Mouse (Mus musculus): ENCODE data around the gene Pgm3. TPM values are rescaled to one million over a fixed set of nuclear protein-coding genes. Genes with fewer than 3 reads are reported as not detected.

Gene Pgm3
- polyA plus RNA-seq, 1 experiment from 2014 or later, result 37.3 TPM

DNA sequence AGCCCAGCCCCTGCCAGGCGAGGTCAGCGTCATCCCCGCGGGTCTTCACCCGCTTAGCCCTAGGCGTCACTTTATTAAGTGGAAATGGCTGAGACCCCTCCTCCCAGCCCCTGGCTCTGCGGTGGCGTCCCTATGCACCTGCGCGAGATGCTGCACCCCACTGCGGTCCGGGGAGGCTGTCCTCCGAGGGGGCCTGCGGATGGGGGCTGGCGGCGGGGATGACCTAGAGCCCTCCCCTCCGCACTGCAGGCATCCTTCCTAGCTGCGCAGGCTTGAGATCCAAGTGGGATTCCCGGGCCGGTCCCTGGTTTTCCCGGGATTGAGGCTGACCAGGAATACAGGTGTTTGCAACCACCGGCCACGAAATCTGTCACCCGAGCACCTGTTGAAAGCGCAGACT is 554 bp upstream of the Pgm3 start:
- Histone ChIP-seq H3K36me3 (ENCODE audit: control insufficient read depth, insufficient read depth, low read length) (peaks cover 18% of the 10 kb centered on the region; the same call in 1 of the 2 replicates), H3K9ac (ENCODE audit: low read depth, low read length) (peak overlapping the region; percentile 81), H3K4me1 (ENCODE audit: control insufficient read depth, insufficient read depth, low read length) (peaks cover 8% of the 10 kb centered on the region; the same call in 1 of the 2 replicates), H3K4me3 (ENCODE audit: low read length) (peak overlapping the region; percentile 72), H3K27me3 (ENCODE audit: control insufficient read depth, insufficient read depth, low read length) (no peaks in the 10 kb centered on the region), H3K27ac (ENCODE audit: low read depth, low read length) (no peak overlapping the region), H3K4me2 (replicated peaks; ENCODE audit: low read depth, low read length) (peak overlapping the region; percentile 100), H3K9me3 (ENCODE audit: control insufficient read depth, low read length) (no peaks in the 10 kb centered on the region)
- ATAC-seq (ENCODE audit: low FRiP score, low TSS enrichment), result no peak
- WGBS, result 1% methylated on average over 23 of the region's 25 CpGs

DNA sequence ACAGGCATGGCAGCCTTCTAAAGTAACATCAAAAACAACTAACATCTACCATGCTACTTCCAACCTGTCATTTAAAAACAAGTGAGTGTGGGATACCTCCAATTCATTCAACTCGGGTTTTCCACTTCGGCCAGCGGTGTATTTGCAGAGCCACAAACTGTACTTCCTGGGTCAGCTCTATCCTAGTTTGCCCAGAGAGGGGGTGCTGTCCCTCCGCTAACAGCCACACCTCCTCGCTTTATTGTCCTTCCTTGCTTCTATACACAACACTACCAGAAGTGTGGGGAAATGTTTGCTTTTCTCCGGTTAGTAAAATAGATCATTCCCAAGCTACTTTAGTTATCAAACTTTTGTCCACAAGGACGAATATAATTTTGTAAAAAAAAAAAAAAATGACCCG is 696 bp downstream of the Pgm3 start:
- Histone ChIP-seq H3K4me1 (ENCODE audit: control insufficient read depth, insufficient read depth, low read length) (peaks cover 8% of the 10 kb centered on the region; the same call in 1 of the 2 replicates), H3K9me3 (ENCODE audit: control insufficient read depth, low read length) (no peaks in the 10 kb centered on the region), H3K4me2 (replicated peaks; ENCODE audit: low read depth, low read length) (peak overlapping the region; percentile 100), H3K36me3 (ENCODE audit: control insufficient read depth, insufficient read depth, low read length) (peaks cover 26% of the 10 kb centered on the region), H3K9ac (ENCODE audit: low read depth, low read length) (peak overlapping the region; percentile 81; the same call in 1 of the 2 replicates), H3K27ac (ENCODE audit: low read depth, low read length) (no peak overlapping the region), H3K4me3 (ENCODE audit: low read length) (peak overlapping the region; percentile 72), H3K27me3 (ENCODE audit: control insufficient read depth, insufficient read depth, low read length) (no peaks in the 10 kb centered on the region)
- ATAC-seq (ENCODE audit: low FRiP score, low TSS enrichment), result no peak
- 7% methylated on average over 8 of the region's 8 CpGs for WGBS

DNA sequence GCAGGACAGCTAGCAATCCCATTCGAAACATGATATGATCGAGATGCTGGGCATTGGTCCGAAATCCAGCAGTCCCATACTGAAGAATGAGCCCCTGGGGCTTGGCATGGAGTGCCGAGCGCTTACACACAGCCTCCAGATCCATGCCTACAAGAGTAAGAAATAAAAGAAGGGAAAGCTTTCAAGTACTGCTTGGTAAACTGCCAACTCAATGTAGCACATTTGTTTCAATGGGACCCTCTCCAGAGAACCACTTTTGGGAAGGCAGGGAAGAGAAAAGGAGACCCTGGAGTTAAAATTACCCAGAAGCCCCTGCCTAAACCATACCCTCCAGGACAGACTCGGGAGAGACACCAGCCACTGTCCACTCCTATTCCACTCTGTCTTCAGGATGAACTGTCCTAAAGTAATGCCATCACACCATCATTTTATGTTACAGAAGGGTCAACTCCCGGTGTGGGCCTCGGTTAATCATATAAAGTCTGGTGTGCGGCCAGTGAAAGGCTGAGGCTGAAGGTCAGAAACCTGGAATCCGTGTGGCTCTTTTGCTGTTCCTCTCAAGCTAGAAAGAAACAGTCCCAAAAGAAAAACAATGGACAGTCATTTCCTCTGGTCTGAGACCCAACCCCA is 1.3 kb downstream of the Pgm3 start:
- no peak overlapping the region for H3K27ac ChIP-seq (ENCODE audit: low read depth, low read length)
- no peak overlapping the region for H3K9ac ChIP-seq (ENCODE audit: low read depth, low read length)
- H3K4me3 ChIP-seq (ENCODE audit: low read length), result peak overlapping the region; percentile 72
- no peaks in the 10 kb centered on the region for H3K27me3 ChIP-seq (ENCODE audit: control insufficient read depth, insufficient read depth, low read length)
- H3K36me3 ChIP-seq (ENCODE audit: control insufficient read depth, insufficient read depth, low read length), result peaks cover 32% of the 10 kb centered on the region
- no peak for ATAC-seq (ENCODE audit: low FRiP score, low TSS enrichment)
- H3K4me2 ChIP-seq (replicated peaks; ENCODE audit: low read depth, low read length), result peak overlapping the region; percentile 100
- WGBS, result 72% methylated on average over 10 of the region's 10 CpGs
- H3K9me3 ChIP-seq (ENCODE audit: control insufficient read depth, low read length), result no peaks in the 10 kb centered on the region
- peaks cover 8% of the 10 kb centered on the region; the same call in 1 of the 2 replicates for H3K4me1 ChIP-seq (ENCODE audit: control insufficient read depth, insufficient read depth, low read length)

DNA sequence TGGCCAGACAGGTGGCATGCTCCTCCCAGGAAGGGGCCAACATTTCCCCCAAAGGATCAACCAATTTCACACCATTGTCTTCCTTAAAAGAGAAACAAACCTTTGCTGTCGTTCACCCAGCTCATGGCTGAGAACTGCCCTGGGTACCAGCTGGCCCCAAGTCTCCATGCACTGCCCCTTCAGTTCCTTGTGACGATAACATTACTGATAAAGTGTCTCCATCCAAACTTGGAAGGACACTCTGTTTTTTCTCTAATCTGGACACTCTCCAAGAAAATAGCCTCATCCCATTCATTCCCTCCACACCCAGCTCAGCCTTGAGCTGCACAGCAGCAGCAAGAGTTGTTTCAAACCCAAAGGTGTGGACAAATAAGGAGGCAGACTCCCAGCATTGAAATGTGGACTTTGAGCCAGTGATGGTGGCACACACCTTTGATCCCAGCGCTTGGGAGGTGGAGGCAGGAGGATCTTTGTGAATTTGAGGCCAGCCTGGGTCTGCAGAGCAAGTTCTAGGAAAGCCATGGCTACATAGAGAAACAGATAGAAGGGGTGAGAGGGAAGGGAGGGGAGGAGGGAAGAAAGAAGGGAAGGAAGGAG is 2.2 kb downstream of the Pgm3 start:
- no peaks in the 10 kb centered on the region for H3K27me3 ChIP-seq (ENCODE audit: control insufficient read depth, insufficient read depth, low read length)
- peaks cover 8% of the 10 kb centered on the region; the same call in 1 of the 2 replicates for H3K4me1 ChIP-seq (ENCODE audit: control insufficient read depth, insufficient read depth, low read length)
- no peak overlapping the region for H3K4me3 ChIP-seq (ENCODE audit: low read length)
- H3K9me3 ChIP-seq (ENCODE audit: control insufficient read depth, low read length), result no peaks in the 10 kb centered on the region
- H3K27ac ChIP-seq (ENCODE audit: low read depth, low read length), result no peak overlapping the region
- no peak overlapping the region for H3K4me2 ChIP-seq (replicated peaks; ENCODE audit: low read depth, low read length)
- ATAC-seq (ENCODE audit: low FRiP score, low TSS enrichment), result no peak
- WGBS, result 76% methylated on average over 3 of the region's 3 CpGs
- H3K36me3 ChIP-seq (ENCODE audit: control insufficient read depth, insufficient read depth, low read length), result peaks cover 37% of the 10 kb centered on the region
- no peak overlapping the region for H3K9ac ChIP-seq (ENCODE audit: low read depth, low read length)

DNA sequence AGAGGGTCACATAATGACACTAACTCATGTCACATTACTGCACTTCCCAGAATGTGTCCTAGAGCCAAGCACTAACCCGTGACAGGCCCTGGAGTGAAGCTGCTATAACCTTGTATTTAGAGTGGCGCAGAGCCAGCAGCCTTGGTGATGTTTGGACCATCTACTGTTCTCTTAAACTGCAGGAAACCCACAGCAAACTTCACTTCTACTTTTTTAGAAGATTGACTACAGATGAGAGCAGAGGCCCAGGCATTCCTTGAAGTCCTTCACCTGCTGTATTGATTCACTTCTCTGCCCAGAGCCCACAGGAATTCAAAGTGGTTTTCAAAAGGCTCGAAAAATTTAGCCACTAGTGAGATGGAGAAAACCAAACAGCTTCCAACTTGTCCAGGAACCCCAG is 11.1 kb downstream of the Pgm3 start:
- no peaks in the 10 kb centered on the region for H3K9me3 ChIP-seq (ENCODE audit: control insufficient read depth, low read length)
- H3K9ac ChIP-seq (ENCODE audit: low read depth, low read length), result no peak overlapping the region
- H3K27me3 ChIP-seq (ENCODE audit: control insufficient read depth, insufficient read depth, low read length), result no peaks in the 10 kb centered on the region
- H3K4me1 ChIP-seq (ENCODE audit: control insufficient read depth, insufficient read depth, low read length), result no peaks in the 10 kb centered on the region
- no peak overlapping the region for H3K27ac ChIP-seq (ENCODE audit: low read depth, low read length)
- H3K36me3 ChIP-seq (ENCODE audit: control insufficient read depth, insufficient read depth, low read length), result peaks cover 66% of the 10 kb centered on the region
- 72% methylated on average over 3 of the region's 3 CpGs for WGBS
- ATAC-seq (ENCODE audit: low FRiP score, low TSS enrichment), result no peak
- no peak overlapping the region for H3K4me2 ChIP-seq (replicated peaks; ENCODE audit: low read depth, low read length)
- no peak overlapping the region for H3K4me3 ChIP-seq (ENCODE audit: low read length)

DNA sequence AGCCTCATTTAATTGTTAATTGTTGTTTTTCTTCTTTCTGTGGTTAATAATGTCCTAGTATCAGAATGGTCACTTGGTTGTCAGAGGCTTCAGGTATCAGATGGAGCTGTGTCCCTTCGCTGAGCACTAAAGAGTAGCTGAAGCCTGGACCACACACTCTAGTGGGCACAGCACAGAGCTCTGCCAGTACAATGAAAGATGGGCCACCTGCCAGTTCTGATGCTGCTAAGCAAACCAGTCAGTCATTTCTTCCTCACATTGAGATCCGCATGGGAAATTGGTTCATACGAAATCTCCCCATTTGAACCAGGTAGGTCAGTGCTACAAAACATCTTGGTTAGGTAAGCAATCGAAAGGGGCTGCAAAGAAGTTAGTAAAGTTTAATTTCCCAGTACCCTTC is 17.0 kb downstream of the Pgm3 start:
- Histone ChIP-seq H3K4me3 (ENCODE audit: low read length) (no peak overlapping the region), H3K4me2 (replicated peaks; ENCODE audit: low read depth, low read length) (no peak overlapping the region), H3K4me1 (ENCODE audit: control insufficient read depth, insufficient read depth, low read length) (no peaks in the 10 kb centered on the region), H3K9me3 (ENCODE audit: control insufficient read depth, low read length) (no peaks in the 10 kb centered on the region), H3K27ac (ENCODE audit: low read depth, low read length) (no peak overlapping the region), H3K9ac (ENCODE audit: low read depth, low read length) (no peak overlapping the region), H3K36me3 (ENCODE audit: control insufficient read depth, insufficient read depth, low read length) (peaks cover 68% of the 10 kb centered on the region), H3K27me3 (ENCODE audit: control insufficient read depth, insufficient read depth, low read length) (no peaks in the 10 kb centered on the region)
- WGBS, result 92% methylated on average over 4 of the region's 4 CpGs
- no peak for ATAC-seq (ENCODE audit: low FRiP score, low TSS enrichment)

DNA sequence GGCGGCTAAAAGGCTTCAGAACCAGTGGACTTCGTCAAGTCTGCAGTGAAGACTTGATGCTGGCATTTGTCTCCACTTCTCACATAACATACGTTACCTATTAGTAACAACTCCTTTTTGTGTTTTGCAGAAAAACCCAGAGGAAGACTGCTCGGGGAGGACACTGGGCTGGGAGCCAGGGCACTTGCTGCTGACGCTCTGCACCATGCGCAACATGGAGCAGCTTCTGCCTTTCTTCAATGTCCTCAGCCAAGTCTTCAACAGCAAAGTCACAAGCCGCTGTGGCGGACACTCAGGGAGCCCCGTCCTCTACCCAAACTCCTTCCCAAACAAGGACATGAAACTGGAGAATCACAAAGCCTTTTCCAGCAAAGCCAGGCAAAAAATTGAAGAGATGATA is 17.8 kb downstream of the Pgm3 start:
- H3K9me3 ChIP-seq (ENCODE audit: control insufficient read depth, low read length), result no peaks in the 10 kb centered on the region
- H3K4me2 ChIP-seq (replicated peaks; ENCODE audit: low read depth, low read length), result no peak overlapping the region
- H3K4me1 ChIP-seq (ENCODE audit: control insufficient read depth, insufficient read depth, low read length), result no peaks in the 10 kb centered on the region
- no peaks in the 10 kb centered on the region for H3K27me3 ChIP-seq (ENCODE audit: control insufficient read depth, insufficient read depth, low read length)
- H3K27ac ChIP-seq (ENCODE audit: low read depth, low read length), result no peak overlapping the region
- no peak for ATAC-seq (ENCODE audit: low FRiP score, low TSS enrichment)
- peaks cover 65% of the 10 kb centered on the region for H3K36me3 ChIP-seq (ENCODE audit: control insufficient read depth, insufficient read depth, low read length)
- H3K4me3 ChIP-seq (ENCODE audit: low read length), result no peak overlapping the region
- H3K9ac ChIP-seq (ENCODE audit: low read depth, low read length), result no peak overlapping the region
- whole genome bisulfite sequencing, result 92% methylated on average over 9 of the region's 9 CpGs

DNA sequence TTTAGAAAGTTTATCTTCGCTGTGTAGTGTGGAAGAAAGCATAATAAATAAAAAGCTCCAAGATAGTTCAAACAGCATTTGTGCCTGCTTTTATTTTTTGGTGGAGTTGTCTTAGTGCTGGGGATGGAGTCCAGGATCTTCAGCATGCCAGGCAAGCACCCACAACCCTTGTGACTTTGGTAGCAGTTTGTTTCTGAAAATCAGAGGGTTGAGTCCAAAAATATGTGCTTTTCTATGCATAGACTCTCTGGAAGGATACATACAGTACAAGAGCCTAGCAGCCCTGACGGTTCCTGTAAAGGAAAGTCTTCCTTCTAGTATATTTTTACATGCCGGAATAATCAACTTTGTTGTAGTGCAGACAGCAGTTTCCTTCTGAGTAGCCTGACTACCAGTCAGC is 20.9 kb downstream of the Pgm3 start:
- Histone ChIP-seq H3K27me3 (ENCODE audit: control insufficient read depth, insufficient read depth, low read length) (no peaks in the 10 kb centered on the region), H3K4me3 (ENCODE audit: low read length) (no peak overlapping the region), H3K4me1 (ENCODE audit: control insufficient read depth, insufficient read depth, low read length) (no peaks in the 10 kb centered on the region), H3K36me3 (ENCODE audit: control insufficient read depth, insufficient read depth, low read length) (peaks cover 47% of the 10 kb centered on the region), H3K27ac (ENCODE audit: low read depth, low read length) (no peak overlapping the region), H3K9me3 (ENCODE audit: control insufficient read depth, low read length) (no peaks in the 10 kb centered on the region), H3K4me2 (replicated peaks; ENCODE audit: low read depth, low read length) (no peak overlapping the region), H3K9ac (ENCODE audit: low read depth, low read length) (no peak overlapping the region)
- no peak for ATAC-seq (ENCODE audit: low FRiP score, low TSS enrichment)
- WGBS, result 89% methylated on average over 3 of the region's 3 CpGs

DNA sequence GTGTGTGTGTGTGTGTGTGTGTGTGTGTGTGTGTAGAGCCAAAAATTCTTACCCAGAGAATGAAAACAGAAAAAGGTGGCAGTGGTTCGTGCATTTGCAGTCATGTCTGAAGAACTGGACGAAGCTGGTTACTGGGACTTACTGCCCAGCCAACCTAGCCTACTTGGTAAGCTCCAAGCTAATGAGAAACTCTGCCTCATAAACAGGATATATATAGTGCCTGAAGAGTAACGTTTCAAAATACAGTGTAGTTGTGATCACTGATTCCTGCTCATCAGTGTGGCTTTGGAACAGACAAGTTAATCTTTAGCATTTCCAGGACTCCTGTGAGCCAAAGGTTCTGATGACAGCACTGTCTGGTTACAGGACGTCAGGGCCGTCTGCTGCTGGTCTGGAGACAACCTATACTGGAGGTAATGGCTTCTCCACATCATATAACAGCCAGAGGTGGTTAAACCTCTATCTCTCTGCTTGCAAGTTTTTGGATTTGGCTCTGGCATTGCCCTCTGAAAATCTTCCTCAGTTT is 21.9 kb downstream of the Pgm3 start:
- H3K27me3 ChIP-seq (ENCODE audit: control insufficient read depth, insufficient read depth, low read length), result no peaks in the 10 kb centered on the region
- ATAC-seq (ENCODE audit: low FRiP score, low TSS enrichment), result no peak
- no peaks in the 10 kb centered on the region for H3K4me1 ChIP-seq (ENCODE audit: control insufficient read depth, insufficient read depth, low read length)
- H3K4me2 ChIP-seq (replicated peaks; ENCODE audit: low read depth, low read length), result no peak overlapping the region
- H3K27ac ChIP-seq (ENCODE audit: low read depth, low read length), result no peak overlapping the region
- H3K9ac ChIP-seq (ENCODE audit: low read depth, low read length), result no peak overlapping the region
- H3K9me3 ChIP-seq (ENCODE audit: control insufficient read depth, low read length), result no peaks in the 10 kb centered on the region
- H3K36me3 ChIP-seq (ENCODE audit: control insufficient read depth, insufficient read depth, low read length), result peaks cover 42% of the 10 kb centered on the region
- H3K4me3 ChIP-seq (ENCODE audit: low read length), result no peak overlapping the region
- WGBS, result 80% methylated on average over 5 of the region's 5 CpGs
